Mouse (Mus musculus): ENCODE measurements around the gene Olfr787. TPM values are rescaled to one million over a fixed set of nuclear protein-coding genes. Genes with fewer than 3 reads are reported as not detected.

Gene Olfr787
- not detected in 2 replicates for polyA plus RNA-seq (2012; rRNA removed; ENCODE audit: low replicate concordance)

GRCm38 (mm10) chr10:129461562-129461961, at the start of gene Olfr787:
Gene Olfr787, plus strand, starts transcription at chr10:129461862.

GRCm38 (mm10) chr10:129427006-129427405, 34.7 kb upstream of the Olfr787 start, which contains the start of gene Olfr786:
Gene Olfr786, plus strand, starts transcription at chr10:129427306.

GRCm38 (mm10) chr10:129470698-129471097, 9.0 kb downstream of the Olfr787 start, which contains the start of gene Olfr788:
Gene Olfr788, plus strand, starts transcription at chr10:129470998.

GRCm38 (mm10) chr10:129484452-129484851, 22.8 kb downstream of the Olfr787 start, which contains the start of gene Olfr789:
Gene Olfr789, plus strand, starts transcription at chr10:129484752.

GRCm38 (mm10) chr10:129498192-129498591, 36.5 kb downstream of the Olfr787 start, which contains the start of gene Olfr790:
Gene Olfr790, plus strand, starts transcription at chr10:129498492.

Other genes with a start within 250 kb of the Olfr787 start
- gene Olfr774, start 225.7 kb upstream of the Olfr787 start, polyA plus RNA-seq (2012; rRNA removed; ENCODE audit: low replicate concordance) = not detected in 2 replicates
- gene Olfr775, start 213.4 kb upstream of the Olfr787 start, polyA plus RNA-seq (2012; rRNA removed; ENCODE audit: low replicate concordance) = not detected in 2 replicates
- gene Olfr776, start 202.7 kb upstream of the Olfr787 start, polyA plus RNA-seq (2012; rRNA removed; ENCODE audit: low replicate concordance) = not detected in 2 replicates
- gene Olfr777, start 190.4 kb upstream of the Olfr787 start, polyA plus RNA-seq (2012; rRNA removed; ENCODE audit: low replicate concordance) = not detected in 2 replicates
- gene Olfr780, start 143.7 kb upstream of the Olfr787 start, polyA plus RNA-seq (2012; rRNA removed; ENCODE audit: low replicate concordance) = not detected in 2 replicates
- gene Olfr781, start 133.0 kb upstream of the Olfr787 start, polyA plus RNA-seq (2012; rRNA removed; ENCODE audit: low replicate concordance) = not detected in 2 replicates
- not detected in 2 replicates for gene Olfr782, start 113.0 kb upstream of the Olfr787 start, polyA plus RNA-seq (2012; rRNA removed; ENCODE audit: low replicate concordance)
- gene Olfr784, start 77.8 kb upstream of the Olfr787 start, polyA plus RNA-seq (2012; rRNA removed; ENCODE audit: low replicate concordance) = 0.12 TPM in 1 of 2 replicates, not detected in the other
- gene Olfr785, start 56.4 kb upstream of the Olfr787 start, polyA plus RNA-seq (2012; rRNA removed; ENCODE audit: low replicate concordance) = not detected in 2 replicates
- not detected in 2 replicates for gene Olfr786, start 34.6 kb upstream of the Olfr787 start, polyA plus RNA-seq (2012; rRNA removed; ENCODE audit: low replicate concordance)
- gene Olfr788, start 9.1 kb downstream of the Olfr787 start, polyA plus RNA-seq (2012; rRNA removed; ENCODE audit: low replicate concordance) = not detected in 2 replicates
- gene Olfr789, start 22.9 kb downstream of the Olfr787 start, polyA plus RNA-seq (2012; rRNA removed; ENCODE audit: low replicate concordance) = not detected in 2 replicates
- not detected in 2 replicates for gene Olfr790, start 36.6 kb downstream of the Olfr787 start, polyA plus RNA-seq (2012; rRNA removed; ENCODE audit: low replicate concordance)
- gene Olfr791, start 59.9 kb downstream of the Olfr787 start, polyA plus RNA-seq (2012; rRNA removed; ENCODE audit: low replicate concordance) = not detected in 2 replicates
- gene Olfr792, start 77.3 kb downstream of the Olfr787 start, polyA plus RNA-seq (2012; rRNA removed; ENCODE audit: low replicate concordance) = not detected in 2 replicates
- not detected in 2 replicates for gene Olfr794, start 105.8 kb downstream of the Olfr787 start, polyA plus RNA-seq (2012; rRNA removed; ENCODE audit: low replicate concordance)
- not detected in 2 replicates for gene Olfr796, start 150.7 kb downstream of the Olfr787 start, polyA plus RNA-seq (2012; rRNA removed; ENCODE audit: low replicate concordance)
- gene Olfr798, start 166.1 kb downstream of the Olfr787 start, polyA plus RNA-seq (2012; rRNA removed; ENCODE audit: low replicate concordance) = not detected in 2 replicates
- gene Olfr799, start 175.6 kb downstream of the Olfr787 start, polyA plus RNA-seq (2012; rRNA removed; ENCODE audit: low replicate concordance) = not detected in 2 replicates
- gene Olfr800, start 195.8 kb downstream of the Olfr787 start, polyA plus RNA-seq (2012; rRNA removed; ENCODE audit: low replicate concordance) = not detected in 2 replicates
- gene Olfr801, start 212.0 kb downstream of the Olfr787 start, polyA plus RNA-seq (2012; rRNA removed; ENCODE audit: low replicate concordance) = not detected in 2 replicates
- not detected in 2 replicates for gene Olfr802, start 226.3 kb downstream of the Olfr787 start, polyA plus RNA-seq (2012; rRNA removed; ENCODE audit: low replicate concordance)
- not detected in 2 replicates for gene Olfr803, start 232.4 kb downstream of the Olfr787 start, polyA plus RNA-seq (2012; rRNA removed; ENCODE audit: low replicate concordance)
- gene Olfr804, start 241.3 kb downstream of the Olfr787 start, polyA plus RNA-seq (2012; rRNA removed; ENCODE audit: low replicate concordance) = not detected in 2 replicates